Mouse (Mus musculus) cerebellum, adult 11 months (tissue): ENCODE results near the gene Grin2c.

Experiments used
- DNase-seq: peaks from one replicate; pipeline ENCODE4 v3.0.0; 2022

The Grin2c gene

GRCm38 (mm10) chr11:115282723-115283485 lies 15.9 kb upstream of the Grin2c start:
- DNase-seq = no peak

GRCm38 (mm10) chr11:115282295-115282694 lies 15.3 kb upstream of the Grin2c start:
- DNase-seq = no peak

GRCm38 (mm10) chr11:115279726-115280125 lies 12.7 kb upstream of the Grin2c start:
- DNase-seq = no peak

DNA sequence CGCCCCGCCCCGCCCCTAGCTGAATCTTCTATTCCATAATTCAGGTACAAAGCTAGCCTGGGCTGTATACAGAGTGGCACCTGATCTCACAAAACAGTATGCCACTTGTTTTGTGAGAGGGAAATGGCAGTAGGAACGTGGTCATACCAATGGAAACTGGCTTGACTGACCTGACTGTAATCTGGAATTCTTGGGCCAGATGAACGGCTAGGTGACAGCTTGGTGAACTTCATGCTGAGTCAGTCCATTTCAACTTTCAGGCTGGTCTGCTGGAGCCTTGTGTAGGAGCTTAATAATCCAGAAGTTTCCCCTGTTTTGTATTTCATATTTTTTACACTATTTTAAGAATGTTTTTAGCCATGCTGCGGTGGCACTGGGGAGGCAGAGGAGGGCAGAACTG lies 11.1 kb upstream of the Grin2c start:
- DNase-seq = no peak

- DNase-seq = no peak
Observed at GRCm38 (mm10) chr11:115277604-115277975, 10.5 kb upstream of the Grin2c start.

- DNase-seq = peak; percentile 96
Observed at GRCm38 (mm10) chr11:115276780-115277603, 9.9 kb upstream of the Grin2c start, which contains the start of gene Fdxr. TSS of gene Fdxr (minus strand) at chr11:115277050.

GRCm38 (mm10) chr11:115275954-115276353 lies 8.9 kb upstream of the Grin2c start:
- no peak for DNase-seq

DNA sequence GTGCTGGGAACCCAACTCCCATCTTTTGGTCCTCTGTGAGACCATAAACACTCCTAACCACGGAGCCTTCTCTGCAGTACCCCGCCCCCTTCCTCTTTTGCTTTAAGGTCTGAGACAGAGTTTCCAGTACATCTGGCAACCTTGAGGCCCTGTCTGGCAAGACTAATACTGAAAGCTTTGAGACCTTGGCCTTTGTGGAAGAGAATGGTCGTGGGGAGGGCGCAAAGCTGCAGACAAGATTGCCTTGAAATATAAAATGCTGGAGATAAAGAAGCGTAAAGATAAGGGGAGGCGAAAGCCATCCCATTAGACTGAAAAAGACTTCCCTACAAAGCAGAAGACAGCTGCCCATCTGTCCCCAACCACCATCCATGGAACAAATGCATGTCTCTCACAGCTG lies 8.5 kb upstream of the Grin2c start:
- no peak for DNase-seq

DNA sequence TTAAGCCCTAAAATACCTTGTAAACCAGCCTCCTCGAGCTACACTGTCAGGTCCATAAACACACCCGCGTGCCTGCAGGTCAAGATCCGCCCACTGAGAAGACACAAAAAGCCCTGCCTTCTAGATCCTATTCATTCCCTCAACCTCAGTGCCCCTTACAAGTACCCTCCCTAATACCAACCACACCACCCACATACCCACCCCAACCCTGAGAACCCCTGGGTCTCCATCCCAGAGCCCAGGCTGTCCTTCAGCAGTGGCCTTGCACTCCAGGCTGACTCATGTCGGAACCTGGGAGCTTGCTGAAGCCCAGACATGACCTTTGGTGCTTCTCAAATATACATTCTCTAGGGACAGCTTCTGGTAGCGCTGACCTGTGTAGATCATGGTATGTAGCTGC lies 7.7 kb upstream of the Grin2c start:
- DNase-seq = no peak

GRCm38 (mm10) chr11:115274178-115274577 lies 7.1 kb upstream of the Grin2c start:
- no peak for DNase-seq

DNA sequence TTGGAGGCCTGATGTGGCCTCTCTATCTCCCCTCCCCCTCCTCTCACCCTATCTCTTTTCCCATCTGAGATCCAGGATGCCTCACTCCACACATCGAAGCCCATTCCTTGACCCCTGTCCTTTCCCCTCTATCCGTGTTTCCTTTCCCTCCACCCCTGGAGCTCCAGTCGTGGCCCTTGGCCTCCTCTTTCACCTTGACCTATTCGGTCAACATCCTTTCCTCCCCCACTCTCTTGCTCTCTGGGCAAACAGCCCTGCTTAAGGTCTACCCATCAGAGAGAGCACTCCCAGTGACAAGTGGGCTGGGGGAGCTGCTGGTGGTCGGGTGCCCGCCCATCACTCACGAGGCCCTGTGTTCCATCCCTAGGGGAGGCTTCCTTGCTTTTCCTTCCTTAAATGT lies 6.7 kb upstream of the Grin2c start:
- no peak for DNase-seq

- no peak for DNase-seq
Observed at GRCm38 (mm10) chr11:115272894-115273498, 6.0 kb upstream of the Grin2c start.

DNA sequence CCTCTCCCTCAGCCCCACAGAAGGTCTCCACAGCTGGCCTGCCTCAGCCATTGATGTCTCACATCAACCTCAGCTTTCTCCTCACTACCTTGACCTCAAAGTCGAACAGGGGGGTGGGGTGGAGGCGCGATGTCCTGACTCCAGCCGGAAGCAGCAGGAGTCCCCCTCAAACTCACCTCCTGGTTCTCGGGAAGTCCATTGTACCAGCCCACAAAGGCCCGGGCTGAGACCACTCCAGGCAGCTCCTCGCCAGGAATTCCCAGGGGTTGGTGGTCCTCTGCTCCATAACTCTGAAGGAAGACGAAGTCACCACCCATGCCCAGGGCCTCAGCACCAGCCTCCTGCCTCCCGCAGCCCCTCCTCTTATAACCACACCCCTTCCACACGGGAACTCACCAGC lies 4.4 kb upstream of the Grin2c start:
- no peak for DNase-seq

DNA sequence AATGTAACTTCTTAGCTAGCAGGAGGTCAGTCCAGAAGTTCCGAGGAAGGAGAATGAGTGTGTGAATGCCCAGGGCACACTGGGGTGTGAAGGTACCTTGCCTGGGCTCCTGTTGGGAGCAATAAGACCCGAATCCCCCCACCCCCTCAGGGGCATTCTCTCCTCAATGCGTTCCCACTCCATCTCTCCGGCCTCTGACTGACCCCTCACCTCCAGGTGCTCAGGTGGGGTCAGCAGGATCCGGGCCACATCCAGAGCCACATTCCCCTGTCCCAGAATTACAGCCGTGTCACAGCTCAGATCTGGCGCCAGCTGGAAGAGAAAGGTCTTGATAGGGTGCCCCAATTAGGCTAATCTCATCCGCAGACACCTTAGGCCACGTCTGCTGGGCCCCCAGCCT lies 4.0 kb upstream of the Grin2c start:
- DNase-seq = no peak

- DNase-seq = peak; percentile 91
Observed at GRCm38 (mm10) chr11:115270148-115270861, 3.3 kb upstream of the Grin2c start.

GRCm38 (mm10) chr11:115269330-115270066 lies 2.5 kb upstream of the Grin2c start:
- peak; percentile 57 for DNase-seq

DNA sequence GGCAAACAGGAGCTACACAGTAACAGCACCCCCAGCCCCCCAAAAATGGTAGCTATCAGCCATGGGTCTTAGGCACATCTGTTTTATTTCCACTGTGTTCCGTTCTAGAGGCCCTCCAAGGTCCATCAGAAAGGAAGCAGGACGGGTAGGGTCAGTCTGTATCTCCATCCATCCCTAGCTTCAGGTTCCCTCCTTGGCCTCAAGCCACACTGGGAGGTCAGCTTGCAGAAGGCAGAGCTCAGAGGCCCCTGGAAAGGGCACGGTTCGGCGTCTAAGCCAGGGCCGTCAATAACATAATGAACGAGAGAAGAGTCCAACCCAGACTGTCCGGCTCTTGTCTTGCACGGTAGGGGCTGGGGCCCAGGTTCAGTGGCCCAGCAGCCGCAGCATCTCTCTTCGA lies 915 bp upstream of the Grin2c start:
- no peak for DNase-seq

GRCm38 (mm10) chr11:115266400-115266778 lies 654 bp downstream of the Grin2c start:
- DNase-seq = peak; percentile 76

GRCm38 (mm10) chr11:115265771-115266399 lies 1.2 kb downstream of the Grin2c start:
- DNase-seq = peak; percentile 77

DNA sequence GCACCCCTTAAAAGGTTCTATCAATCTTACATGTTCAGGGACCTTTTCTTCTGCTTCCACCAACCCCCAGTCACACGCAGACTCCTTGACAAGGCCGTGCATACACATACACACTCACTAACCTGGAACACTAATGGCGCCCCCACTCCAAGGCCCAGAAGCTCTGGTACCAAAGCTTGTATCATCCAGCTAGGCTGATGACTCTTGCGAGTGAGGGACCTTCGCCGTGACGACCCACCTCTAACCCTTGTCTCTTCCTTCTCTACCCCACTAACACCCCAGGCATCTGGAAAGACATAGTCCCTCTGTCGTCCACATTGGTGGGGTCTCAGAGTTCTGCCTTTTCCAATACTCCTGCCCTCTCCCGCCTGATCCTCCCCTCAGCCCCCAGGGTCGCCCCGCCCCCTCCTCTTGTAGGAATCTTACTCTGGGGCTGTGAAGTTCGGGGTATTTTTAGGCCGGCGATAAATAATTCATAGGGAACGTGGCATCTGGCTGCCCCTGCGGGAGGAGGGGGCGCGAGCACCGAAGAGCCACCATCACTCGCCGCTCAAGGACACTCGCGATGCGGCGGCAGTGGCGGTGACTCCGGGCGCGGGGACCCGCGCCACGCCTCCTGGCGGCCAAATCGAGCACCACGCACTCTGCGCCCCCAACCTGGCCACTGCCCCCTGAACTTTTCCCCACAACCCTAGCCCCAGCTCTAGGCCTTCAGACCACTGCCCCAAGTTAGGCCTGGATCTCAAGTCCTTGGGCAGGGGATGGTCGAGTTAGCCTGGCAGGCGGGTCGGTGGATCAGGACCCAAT lies 2.0 kb downstream of the Grin2c start:
- DNase-seq = no peak
